Comparison of ENCODE assay signal across 17 mouse cellular contexts in the genomic region with DNA sequence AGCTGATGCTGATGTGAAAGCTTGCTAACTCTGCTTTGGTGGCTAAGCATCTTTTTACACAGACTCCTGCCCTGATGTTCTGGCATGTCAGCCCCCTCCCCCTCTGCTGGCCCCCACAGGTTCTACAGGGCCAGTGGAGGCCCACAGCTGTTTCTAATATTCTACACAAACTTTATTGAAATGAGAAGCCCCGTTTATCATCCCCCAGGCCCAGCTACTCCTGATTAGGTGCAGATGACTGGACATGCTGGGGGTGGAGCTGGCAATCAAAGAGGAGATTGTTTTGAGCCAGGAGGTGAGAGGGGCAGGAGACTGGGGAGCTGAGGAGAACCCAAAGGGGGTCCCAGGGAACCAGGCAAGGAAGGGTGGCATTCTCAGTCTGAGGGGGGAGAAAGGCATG. TPM values are rescaled to one million over a fixed set of nuclear protein-coding genes. Genes with fewer than 3 reads are reported as not detected.
DNase-seq lines count a peak whose midpoint lies in the region; ATAC-seq lines count a peak whose summit lies in the region.
"Had no signal": no experiment of that assay in that cellular context is flagged by ENCODE, and none has a peak within 500 bp of the region (broad histone marks: within the 10 kb centered on the region; RNA-seq: fewer than 3 reads in every experiment).

No protein-coding gene starts in this region.

- H3K27me3 ChIP-seq in forebrain, embryonic 10.5 days (ENCODE audit: poor library complexity, severe bottlenecking): no peaks in the 10 kb centered on the region
- H3K27me3 ChIP-seq in forebrain, embryonic 15.5 days: no peaks in the 10 kb centered on the region
- H3K27me3 ChIP-seq in limb, embryonic 13.5 days: no peaks in the 10 kb centered on the region

- DNase-seq in forebrain, embryonic 10.5 days (ENCODE audit: extremely low spot score, low spot score): peak; percentile 47
- DNase-seq in retina, postnatal 1 day: peak; percentile 53
- no peak for DNase-seq in retina, embryonic 14.5 days (ENCODE audit: low spot score)
- DNase-seq in left cerebral cortex, postnatal 10 days (ENCODE audit: extremely low spot score in 1 of 2, low spot score in 2 of 2): no peak
- no peak for DNase-seq in lung, postnatal 4 days
- DNase-seq: adrenal gland, postnatal 36 days; kidney, adult 8-10 months had no signal

- no peak for ATAC-seq in forebrain, embryonic 15.5 days (replicated peaks)
- peak; percentile 65 for ATAC-seq in limb, embryonic 13.5 days (ENCODE audit: low FRiP score, low read depth)
- no peak for ATAC-seq in megakaryocyte, adult 5-6 weeks (ENCODE audit: poor library complexity, severe bottlenecking)

- peaks cover 17% of the 10 kb centered on the region for H3K4me1 ChIP-seq in forebrain, embryonic 10.5 days
- no peaks in the 10 kb centered on the region for H3K4me1 ChIP-seq in forebrain, embryonic 15.5 days
- peaks cover 62% of the 10 kb centered on the region for H3K4me1 ChIP-seq in limb, embryonic 13.5 days

- H3K36me3 ChIP-seq in forebrain, embryonic 10.5 days (replicated peaks): no peaks in the 10 kb centered on the region
- no peaks in the 10 kb centered on the region for H3K36me3 ChIP-seq in forebrain, embryonic 15.5 days
- H3K36me3 ChIP-seq in limb, embryonic 13.5 days: no peaks in the 10 kb centered on the region

- intact Hi-C loops in left cerebral cortex, postnatal 10 days (cut with DNase I): no loop called here

- H3K27ac ChIP-seq in forebrain, embryonic 10.5 days: peak overlapping the region; percentile 48; the same call in 1 of the 2 replicates
- H3K27ac ChIP-seq in forebrain, embryonic 15.5 days (replicated peaks): no peak overlapping the region
- H3K27ac ChIP-seq in limb, embryonic 13.5 days: peak overlapping the region; percentile 78
- H3K27ac ChIP-seq: left cerebral cortex, adult 2 months; liver, embryonic 14.5 days; macrophage had no signal

- no peaks in the 10 kb centered on the region for H3K9me3 ChIP-seq in forebrain, embryonic 10.5 days
- no peaks in the 10 kb centered on the region for H3K9me3 ChIP-seq in forebrain, embryonic 15.5 days
- no peaks in the 10 kb centered on the region for H3K9me3 ChIP-seq in limb, embryonic 13.5 days

- H3K4me2 ChIP-seq in forebrain, embryonic 15.5 days (replicated peaks): no peak overlapping the region
- peak overlapping the region; percentile 38 for H3K4me2 ChIP-seq in limb, embryonic 13.5 days (replicated peaks)

- H3K9ac ChIP-seq in forebrain, embryonic 15.5 days (replicated peaks): no peak overlapping the region
- no peak overlapping the region for H3K9ac ChIP-seq in limb, embryonic 13.5 days
- H3K9ac ChIP-seq: liver, embryonic 14.5 days had no signal

- 19% methylated on average over 1 of the region's 1 CpGs for WGBS in forebrain, embryonic 10.5 days
- 13% methylated on average over 1 of the region's 1 CpGs for WGBS in forebrain, embryonic 15.5 days
- WGBS in limb, embryonic 13.5 days: 6% methylated on average over 1 of the region's 1 CpGs

- H3K4me3 ChIP-seq in forebrain, embryonic 10.5 days: no peak overlapping the region
- H3K4me3 ChIP-seq in forebrain, embryonic 15.5 days: no peak overlapping the region
- H3K4me3 ChIP-seq in limb, embryonic 13.5 days: no peak overlapping the region
- H3K4me3 ChIP-seq: left cerebral cortex, adult 2 months had no signal

RNA-seq across cellular contexts. Expression of a gene that starts 11.7 kb away (rescaled TPM):
- polyA plus RNA-seq in forebrain, embryonic 10.5 days (2016; fragmentation: Nextera tagmentation; extraction: Ambion mirVana): not detected in 2 replicates
- not detected in 2 replicates for polyA plus RNA-seq in forebrain, embryonic 15.5 days (2015; fragmentation: Nextera tagmentation; extraction: Ambion mirVana)
- not detected in 2 replicates for polyA plus RNA-seq in limb, embryonic 13.5 days (2015; fragmentation: Nextera tagmentation; extraction: Ambion mirVana)
- total RNA-seq in megakaryocyte, adult 5-6 weeks (2015): not detected in 2 replicates
- not detected in 2 replicates for total RNA-seq in megakaryocyte, adult 5-6 weeks (2017)
- not detected for total RNA-seq in left cerebral cortex, postnatal 10 days (2021)
- total RNA-seq: adrenal gland, postnatal 36 days; heart, postnatal 25 days; layer of hippocampus, adult 18-20 months; left cerebral cortex, adult 2 months had no signal
- polyA plus RNA-seq: frontal cortex, adult 2 months; gonadal fat pad, adult 2 months; liver, embryonic 14.5 days; macrophage had no signal

RNA-seq across cellular contexts. Expression of a gene that starts 28.5 kb away (rescaled TPM):
- 7.8 and 7.9 TPM in 2 replicates for polyA plus RNA-seq in forebrain, embryonic 10.5 days (2016; fragmentation: Nextera tagmentation; extraction: Ambion mirVana)
- polyA plus RNA-seq in forebrain, embryonic 15.5 days (2015; fragmentation: Nextera tagmentation; extraction: Ambion mirVana): 19.6 and 20.1 TPM in 2 replicates
- 4.3 and 4.5 TPM in 2 replicates for polyA plus RNA-seq in limb, embryonic 13.5 days (2015; fragmentation: Nextera tagmentation; extraction: Ambion mirVana)
- 0.09 and 0.11 TPM in 2 replicates for total RNA-seq in megakaryocyte, adult 5-6 weeks (2015)
- total RNA-seq in megakaryocyte, adult 5-6 weeks (2017): 0.04 TPM in 1 of 2 replicates, not detected in the other
- total RNA-seq in left cerebral cortex, postnatal 10 days (2021): 10 to 100 TPM; 16.4 to 16.6 TPM
- total RNA-seq: heart, postnatal 25 days had no signal
- polyA plus RNA-seq: macrophage had no signal

RNA-seq across cellular contexts. Expression of a gene that starts 28.6 kb away (rescaled TPM):
- 20.4 and 22.9 TPM in 2 replicates for polyA plus RNA-seq in forebrain, embryonic 10.5 days (2016; fragmentation: Nextera tagmentation; extraction: Ambion mirVana)
- polyA plus RNA-seq in forebrain, embryonic 15.5 days (2015; fragmentation: Nextera tagmentation; extraction: Ambion mirVana): 18.8 TPM in 2 replicates
- 21.2 and 21.6 TPM in 2 replicates for polyA plus RNA-seq in limb, embryonic 13.5 days (2015; fragmentation: Nextera tagmentation; extraction: Ambion mirVana)
- total RNA-seq in megakaryocyte, adult 5-6 weeks (2015): 9.8 and 12.2 TPM in 2 replicates
- 14.0 and 14.6 TPM in 2 replicates for total RNA-seq in megakaryocyte, adult 5-6 weeks (2017)
- total RNA-seq in left cerebral cortex, postnatal 10 days (2021): 10 to 100 TPM; 11.4 to 12.9 TPM

RNA-seq across cellular contexts. Expression of a gene that starts 40.3 kb away (rescaled TPM):
- polyA plus RNA-seq in forebrain, embryonic 10.5 days (2016; fragmentation: Nextera tagmentation; extraction: Ambion mirVana): 2.0 and 2.5 TPM in 2 replicates
- 1.1 and 1.6 TPM in 2 replicates for polyA plus RNA-seq in forebrain, embryonic 15.5 days (2015; fragmentation: Nextera tagmentation; extraction: Ambion mirVana)
- polyA plus RNA-seq in limb, embryonic 13.5 days (2015; fragmentation: Nextera tagmentation; extraction: Ambion mirVana): 0.78 and 1.0 TPM in 2 replicates
- 0.51 and 0.75 TPM in 2 replicates for total RNA-seq in megakaryocyte, adult 5-6 weeks (2015)
- not detected in 2 replicates for total RNA-seq in megakaryocyte, adult 5-6 weeks (2017)
- total RNA-seq in left cerebral cortex, postnatal 10 days (2021): under 1 TPM; 0.79 to 0.81 TPM
- total RNA-seq: heart, postnatal 25 days had no signal
- polyA plus RNA-seq: macrophage had no signal

RNA-seq across cellular contexts. Expression of a gene that starts 40.4 kb away (rescaled TPM):
- 28.0 and 28.6 TPM in 2 replicates for polyA plus RNA-seq in forebrain, embryonic 10.5 days (2016; fragmentation: Nextera tagmentation; extraction: Ambion mirVana)
- polyA plus RNA-seq in forebrain, embryonic 15.5 days (2015; fragmentation: Nextera tagmentation; extraction: Ambion mirVana): 23.6 and 26.8 TPM in 2 replicates
- 16.6 and 18.2 TPM in 2 replicates for polyA plus RNA-seq in limb, embryonic 13.5 days (2015; fragmentation: Nextera tagmentation; extraction: Ambion mirVana)
- total RNA-seq in megakaryocyte, adult 5-6 weeks (2015): 15.7 and 20.1 TPM in 2 replicates
- total RNA-seq in megakaryocyte, adult 5-6 weeks (2017): 17.5 and 20.6 TPM in 2 replicates
- total RNA-seq in left cerebral cortex, postnatal 10 days (2021): 1 to 10 TPM; 8.5 to 8.6 TPM

Comparison
In these comparisons a context has a peak if more than half of its experiments do, and no peak if none do; other contexts are left out.
1. DNase-seq: peak in forebrain, embryonic 10.5 days (single experiment) and retina, postnatal 1 day (single experiment); none in retina, embryonic 14.5 days (single experiment), left cerebral cortex, postnatal 10 days (0 of 2) and lung, postnatal 4 days (0 of 2).